Mouse (Mus musculus) forebrain, embryonic 11.5 days (tissue): Measurements from ENCODE around the gene Ankrd9. TPM values are rescaled to one million over a fixed set of nuclear protein-coding genes. Genes with fewer than 3 reads are reported as not detected.

ENCODE experiments used
- polyA plus RNA-seq: library from polyadenylated mRNA; unstranded; fragments of >200 nt; fragmentation: Nextera tagmentation; extraction: Ambion mirVana; gene quantifications from 2 replicates; pipeline ENCODE4 v1.2.1, GENCODE M21; 2014

Gene Ankrd9
- polyA plus RNA-seq, 1 experiment from 2014 or later: 16.9 TPM

Other genes with a start within 250 kb of the Ankrd9 start
- gene Wdr20, start 241.1 kb downstream of the Ankrd9 start, polyA plus RNA-seq: 25.2 and 30.4 TPM in 2 replicates
- gene Mok, start 138.1 kb downstream of the Ankrd9 start, polyA plus RNA-seq: 12.5 and 14.1 TPM in 2 replicates
- 3.4 and 4.6 TPM in 2 replicates for gene Zfp839, start 128.8 kb downstream of the Ankrd9 start, polyA plus RNA-seq
- gene Cinp, start 89.9 kb downstream of the Ankrd9 start, polyA plus RNA-seq: 92.7 and 96.0 TPM in 2 replicates
- 6.0 and 6.6 TPM in 2 replicates for gene Tecpr2, start 89.8 kb downstream of the Ankrd9 start, polyA plus RNA-seq
- gene Rcor1, start 60.3 kb upstream of the Ankrd9 start, polyA plus RNA-seq: 14.2 and 16.0 TPM in 2 replicates
- 19.4 and 22.9 TPM in 2 replicates for gene Traf3, start 187.3 kb upstream of the Ankrd9 start, polyA plus RNA-seq
- gene 4930595D18Rik, start 205.5 kb upstream of the Ankrd9 start, polyA plus RNA-seq: not detected in 2 replicates